Mouse (Mus musculus): Measurements from ENCODE around the gene Rapsn.

The Rapsn gene

GRCm38 (mm10) chr2:91053181-91053933, 17.9 kb downstream of the Rapsn start:
- DNase-seq (ENCODE audit: inconsistent ontology term), result peak; percentile 35

- peak; percentile 95 for DNase-seq (ENCODE audit: inconsistent ontology term)
Measured at GRCm38 (mm10) chr2:91053934-91054382, 18.5 kb downstream of the Rapsn start, which contains the start of gene Psmc3. Psmc3 (plus strand) TSS chr2:91054009.

- DNase-seq (ENCODE audit: inconsistent ontology term), result no peak
Measured at GRCm38 (mm10) chr2:91058435-91058834, 23.0 kb downstream of the Rapsn start.

GRCm38 (mm10) chr2:91059376-91059775, 24.0 kb downstream of the Rapsn start:
- DNase-seq (ENCODE audit: inconsistent ontology term), result no peak

GRCm38 (mm10) chr2:91060544-91061355, 25.3 kb downstream of the Rapsn start:
- no peak for DNase-seq (ENCODE audit: inconsistent ontology term)

- DNase-seq (ENCODE audit: inconsistent ontology term), result peak; percentile 96
Measured at GRCm38 (mm10) chr2:91061849-91062481, 26.5 kb downstream of the Rapsn start.

GRCm38 (mm10) chr2:91062779-91063606, 27.6 kb downstream of the Rapsn start:
- no peak for DNase-seq (ENCODE audit: inconsistent ontology term)

GRCm38 (mm10) chr2:91064211-91064610, 28.8 kb downstream of the Rapsn start:
- DNase-seq (ENCODE audit: inconsistent ontology term), result no peak

- no peak for DNase-seq (ENCODE audit: inconsistent ontology term)
Measured at GRCm38 (mm10) chr2:91065544-91065943, 30.1 kb downstream of the Rapsn start.

- peak; percentile 29 for DNase-seq (ENCODE audit: inconsistent ontology term)
Measured at GRCm38 (mm10) chr2:91066455-91066854, 31.0 kb downstream of the Rapsn start.

GRCm38 (mm10) chr2:91068162-91068871, 32.9 kb downstream of the Rapsn start:
- DNase-seq (ENCODE audit: inconsistent ontology term), result no peak

- peak; percentile 84 for DNase-seq (ENCODE audit: inconsistent ontology term)
Measured at GRCm38 (mm10) chr2:91068872-91069165, 33.4 kb downstream of the Rapsn start.

- DNase-seq (ENCODE audit: inconsistent ontology term), result peak; percentile 71
Measured at GRCm38 (mm10) chr2:91069306-91070000, 34.0 kb downstream of the Rapsn start.

GRCm38 (mm10) chr2:91070076-91070800, 34.8 kb downstream of the Rapsn start, which contains the start of gene Slc39a13:
Slc39a13 (minus strand) TSS chr2:91070417.
- DNase-seq (ENCODE audit: inconsistent ontology term), result peak; percentile 99

GRCm38 (mm10) chr2:91071059-91071458, 35.6 kb downstream of the Rapsn start:
- no peak for DNase-seq (ENCODE audit: inconsistent ontology term)

- DNase-seq (ENCODE audit: inconsistent ontology term), result no peak
Measured at GRCm38 (mm10) chr2:91072092-91072491, 36.7 kb downstream of the Rapsn start.

- no peak for DNase-seq (ENCODE audit: inconsistent ontology term)
Measured at GRCm38 (mm10) chr2:91077957-91078313, 42.5 kb downstream of the Rapsn start.

GRCm38 (mm10) chr2:91078314-91079025, 43.0 kb downstream of the Rapsn start:
- DNase-seq (ENCODE audit: inconsistent ontology term), result no peak

GRCm38 (mm10) chr2:91079026-91079384, 43.6 kb downstream of the Rapsn start:
- no peak for DNase-seq (ENCODE audit: inconsistent ontology term)

All from Muller cell, postnatal 12 days (primary cell).